Mouse (Mus musculus): ENCODE data around the gene Abhd14b.

- TF ChIP-seq CTCF (conservative IDR thresholded peaks at IDR 0.05; ENCODE audit: insufficient read depth, insufficient read length, low read depth, low read length): no peak
- no peak for TF ChIP-seq POLR2A (IDR thresholded peaks at IDR 0.05; ENCODE audit: low read depth, low read length)
Observed at GRCm38 (mm10) chr9:106462430-106462800, 15.2 kb downstream of the Abhd14b start.
